Mouse (Mus musculus): ENCODE data around the gene Hist1h2bm. TPM values are rescaled to one million over a fixed set of nuclear protein-coding genes. Genes with fewer than 3 reads are reported as not detected.
"Not testable (repeated sequence)": the region's sequence is repeated elsewhere in the genome, so short reads cannot be mapped to it uniquely, and the experiment has no call there.

Gene Hist1h2bm
- 1 to 10 TPM; 4.0 to 5.5 TPM for total RNA-seq (2021)

GRCm38 (mm10) chr13:21721757-21722372 is at the start of gene Hist1h2bm:
Gene Hist1h2bm, plus strand, starts transcription at chr13:21722044.
- DNase-seq (ENCODE audit: low spot score in 2 of 2) = peak; percentile 60 to 64
- intact Hi-C loops (cut with DNase I) = loop anchor here (10.0 kb wide), 1 partner anchor 1963 kb away; the partner anchor contains the start of genes Hist1h2ac and Hist1h2bc

- DNase-seq (ENCODE audit: low spot score in 2 of 2) = no peak
- intact Hi-C loops (cut with DNase I) = no loop called here
These were observed 44.5 kb upstream of the Hist1h2bm start, which contains the start of gene Olfr1360 for GRCm38 (mm10) chr13:21677305-21677704. Gene Olfr1360, minus strand, starts transcription at chr13:21677405.

- DNase-seq (ENCODE audit: low spot score in 2 of 2) = no peak
- intact Hi-C loops (cut with DNase I) = no loop called here
These were observed 24.0 kb upstream of the Hist1h2bm start, which contains the start of gene Olfr1359 for GRCm38 (mm10) chr13:21697811-21698210. Gene Olfr1359, plus strand, starts transcription at chr13:21698111.

GRCm38 (mm10) chr13:21706669-21707068 is 15.2 kb upstream of the Hist1h2bm start:
- intact Hi-C loops (cut with DNase I) = no loop called here
- DNase-seq (ENCODE audit: low spot score in 2 of 2) = no peak

- DNase-seq (ENCODE audit: low spot score in 2 of 2) = peak; percentile 86 to 88
- intact Hi-C loops (cut with DNase I) = loop anchor here (2.0 to 10.0 kb wide), 4 partner anchors 317 to 1825 kb away; partner anchors contain the start of genes Hist1h2af, Hist1h3g and Hist1h4h
These were observed 11.7 kb upstream of the Hist1h2bm start for GRCm38 (mm10) chr13:21710031-21710711.

GRCm38 (mm10) chr13:21710821-21711525 is 10.9 kb upstream of the Hist1h2bm start:
- intact Hi-C loops (cut with DNase I) = loop anchor here (2.0 to 10.0 kb wide), 4 partner anchors 316 to 1824 kb away; partner anchors contain the start of genes Hist1h2af, Hist1h3g and Hist1h4h

GRCm38 (mm10) chr13:21711698-21712097 is 10.1 kb upstream of the Hist1h2bm start:
- intact Hi-C loops (cut with DNase I) = loop anchor here (2.0 to 10.0 kb wide), 4 partner anchors 315 to 1823 kb away; partner anchors contain the start of genes Hist1h2af, Hist1h3g and Hist1h4h
- DNase-seq (ENCODE audit: low spot score in 2 of 2) = no peak

More at GRCm38 (mm10) chr13:21710821-21711525, 10.9 kb upstream of the Hist1h2bm start:
- peak; percentile 71 to 82 for DNase-seq (ENCODE audit: low spot score in 2 of 2)

- intact Hi-C loops (cut with DNase I) = loop anchor here (2.0 to 10.0 kb wide), 6 partner anchors 18 to 1820 kb away; partner anchors contain the start of genes Hist1h2af, Hist1h2ag, Hist1h2ak and Hist1h2bj
- peak; percentile 44 to 59 for DNase-seq (ENCODE audit: low spot score in 2 of 2)
These were observed 7.1 kb upstream of the Hist1h2bm start for GRCm38 (mm10) chr13:21714725-21715124.

GRCm38 (mm10) chr13:21715131-21715863 is 6.5 kb upstream of the Hist1h2bm start:
- intact Hi-C loops (cut with DNase I) = loop anchor here (2.0 to 10.0 kb wide), 6 partner anchors 18 to 1820 kb away; partner anchors contain the start of genes Hist1h2af, Hist1h2ag, Hist1h2ak and Hist1h2bj
- peak in 1 of 2 experiments; percentile 12 for DNase-seq (ENCODE audit: low spot score in 2 of 2)

- intact Hi-C loops (cut with DNase I) = loop anchor here (2.0 to 10.0 kb wide), 6 partner anchors 17 to 1819 kb away; partner anchors contain the start of genes Hist1h2af, Hist1h2ag, Hist1h2ak and Hist1h2bj
- DNase-seq (ENCODE audit: low spot score in 2 of 2) = peak; percentile 83 to 86
These were observed 5.8 kb upstream of the Hist1h2bm start, which contains the start of the genes Hist1h2bl and Hist1h2ai for GRCm38 (mm10) chr13:21715864-21716539. Gene Hist1h2bl, minus strand, starts transcription at chr13:21716143. Gene Hist1h2ai, plus strand, starts transcription at chr13:21716422.

GRCm38 (mm10) chr13:21716540-21717391 is 5.1 kb upstream of the Hist1h2bm start:
- intact Hi-C loops (cut with DNase I) = loop anchor here (5.0 to 10.0 kb wide), 5 partner anchors 36 to 1818 kb away; partner anchors contain the start of genes Hist1h2af, Hist1h2ag, Hist1h2ak and Hist1h2bj
- DNase-seq (ENCODE audit: low spot score in 2 of 2) = peak in 1 of 2 experiments; percentile 29

- intact Hi-C loops (cut with DNase I) = loop anchor here (5.0 to 10.0 kb wide), 5 partner anchors 35 to 1817 kb away; partner anchors contain the start of genes Hist1h2af, Hist1h2ag, Hist1h2ak and Hist1h2bj
- peak; percentile 90 for DNase-seq (ENCODE audit: low spot score in 2 of 2)
These were observed 4.2 kb upstream of the Hist1h2bm start, which contains the start of gene Hist1h3h for GRCm38 (mm10) chr13:21717397-21718357. Gene Hist1h3h, plus strand, starts transcription at chr13:21717659.

- intact Hi-C loops (cut with DNase I) = loop anchor here (5.0 to 10.0 kb wide), 5 partner anchors 34 to 1816 kb away; partner anchors contain the start of genes Hist1h2af, Hist1h2ag, Hist1h2ak and Hist1h2bj
- no peak for DNase-seq (ENCODE audit: low spot score in 2 of 2)
These were observed 3.3 kb upstream of the Hist1h2bm start for GRCm38 (mm10) chr13:21718381-21719080.

- not testable (repeated sequence) for DNase-seq (ENCODE audit: low spot score in 2 of 2)
These were observed 612 bp upstream of the Hist1h2bm start for GRCm38 (mm10) chr13:21721107-21721756.

More at GRCm38 (mm10) chr13:21721107-21721756, 612 bp upstream of the Hist1h2bm start:
- intact Hi-C loops (cut with DNase I) = loop anchor here (10.0 kb wide), 1 partner anchor 1964 kb away; the partner anchor contains the start of genes Hist1h2ac and Hist1h2bc

Data from left cerebral cortex, postnatal 36 days (tissue).